Mouse (Mus musculus) stomach, postnatal 0 days (tissue): ENCODE results near the gene Slc37a4. TPM values are rescaled to one million over a fixed set of nuclear protein-coding genes. Genes with fewer than 3 reads are reported as not detected.

Experiments
- ATAC-seq: fragments of 200-750 bp; cut with Nextera tagmentation; 2 replicates; pipeline ENCODE4 v1.8.0; 2017; ENCODE audit not compliant: low FRiP score, low TSS enrichment
- DNase-seq: peaks from one replicate; pipeline ENCODE4 v3.0.0-alpha.2; 2016; ENCODE audit warnings: low spot score
- H3K27ac ChIP-seq: fragments of 300-500 bp; sonication (generic); replicated peaks from 2 replicates; pipeline ENCODE4 v1.5.1; 2014; ENCODE audit warnings: mild to moderate bottlenecking, control low read depth
- H3K27me3 ChIP-seq: fragments of 300-500 bp; sonication (generic); 2 replicates; pipeline ENCODE4 v1.6.1; 2014; ENCODE audit warnings: low read length; ENCODE audit not compliant: control insufficient read depth, insufficient read depth
- H3K36me3 ChIP-seq: fragments of 300-500 bp; sonication (generic); 2 replicates; pipeline ENCODE4 v1.6.1; 2014; ENCODE audit warnings: low read length, mixed read lengths; ENCODE audit not compliant: control insufficient read depth, insufficient read depth
- H3K4me1 ChIP-seq: fragments of 300-500 bp; sonication (generic); replicated peaks from 2 replicates; pipeline ENCODE4 v1.6.1; 2014; ENCODE audit warnings: antibody characterized with exemption; ENCODE audit not compliant: control insufficient read depth, insufficient read depth
- H3K4me2 ChIP-seq: fragments of 300-500 bp; sonication (generic); replicated peaks from 2 replicates; pipeline ENCODE4 v1.6.1; 2014; ENCODE audit warnings: low read depth, mild to moderate bottlenecking, control low read depth, moderate library complexity
- H3K4me3 ChIP-seq: fragments of 300-500 bp; sonication (generic); 2 replicates; pipeline ENCODE4 v1.5.1; 2014; ENCODE audit warnings: low read depth, low read length, control low read depth
- H3K9ac ChIP-seq: fragments of 300-500 bp; sonication (generic); 2 replicates; pipeline ENCODE4 v1.6.1; 2014; ENCODE audit warnings: mild to moderate bottlenecking, low read length, control low read depth, mixed read lengths
- H3K9me3 ChIP-seq: fragments of 300-500 bp; sonication (generic); 2 replicates; pipeline ENCODE4 v1.6.1; 2016; ENCODE audit warnings: low read length; ENCODE audit not compliant: control insufficient read depth
- CTCF ChIP-seq: IDR thresholded peaks from 2 replicates; pipeline ENCODE4 v1.5.1; 2016; ENCODE audit warnings: antibody characterized with exemption, low read depth, mild to moderate bottlenecking, moderate library complexity
- EP300 ChIP-seq: optimal IDR thresholded peaks from 2 replicates; pipeline ENCODE3; 2016; ENCODE audit warnings: antibody characterized with exemption
- WGBS: fragments of 180-500 bp; shearing (Covaris S2); extraction: QIAGEN DNeasy Blood & Tissue Kit; methylation state at CpG from one replicate; pipeline ENCODE4 v1.1.7; 2014; 5-methylcytosine and 5-hydroxymethylcytosine counted together
- polyA plus RNA-seq: library from polyadenylated mRNA; unstranded; fragments of >200 nt; fragmentation: Nextera tagmentation; extraction: Ambion mirVana; gene quantifications from 2 replicates; pipeline ENCODE4 v1.2.1, GENCODE M21; 2015

Gene Slc37a4
- polyA plus RNA-seq, 1 experiment from 2014 or later, result 18.1 TPM

DNA sequence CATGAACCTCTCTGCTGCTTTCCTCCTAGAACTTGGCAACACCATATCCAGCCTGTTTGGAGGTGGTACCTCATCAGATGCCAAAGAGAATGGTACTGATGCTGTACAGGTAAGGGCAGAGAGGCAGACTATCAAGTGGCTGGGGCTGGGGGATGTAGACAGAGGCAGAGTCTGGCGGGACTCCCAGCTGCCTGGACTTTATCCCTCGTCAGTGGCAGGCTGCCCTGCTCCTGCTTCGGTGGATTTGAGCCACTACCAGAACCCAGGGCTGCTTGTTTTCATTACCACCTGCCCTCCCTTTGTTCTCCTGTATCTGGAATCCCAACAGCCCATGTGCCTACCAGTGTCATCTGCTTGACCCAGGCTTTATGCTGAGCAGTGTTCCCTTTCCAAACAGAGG, 9.4 kb upstream of the Slc37a4 start:
- Histone ChIP-seq H3K9ac (no peak overlapping the region), H3K4me2 (no peak overlapping the region), H3K4me3 (no peak overlapping the region), H3K9me3 (no peaks in the 10 kb centered on the region), H3K27me3 (no peaks in the 10 kb centered on the region), H3K27ac (no peak overlapping the region), H3K4me1 (no peaks in the 10 kb centered on the region), H3K36me3 (peaks cover 35% of the 10 kb centered on the region)
- 60% methylated on average over 3 of the region's 3 CpGs for WGBS
- no peak for ATAC-seq
- DNase-seq, result no peak
- TF ChIP-seq CTCF, result no peak
- TF ChIP-seq EP300, result no peak

- H3K4me3 ChIP-seq, result no peak overlapping the region
- 60% methylated on average over 8 of the region's 8 CpGs for WGBS
- no peak overlapping the region for H3K9ac ChIP-seq
- no peaks in the 10 kb centered on the region for H3K4me1 ChIP-seq
- H3K27me3 ChIP-seq, result no peaks in the 10 kb centered on the region
- peak; percentile 61 for DNase-seq
- no peak overlapping the region for H3K4me2 ChIP-seq
- TF ChIP-seq CTCF (peak; percentile 80), EP300 (no peak)
- ATAC-seq, result 0 out of 2 replicates have a peak, but pooled peaks have one; percentile 9
- peaks cover 28% of the 10 kb centered on the region for H3K36me3 ChIP-seq
- no peak overlapping the region for H3K27ac ChIP-seq
- no peaks in the 10 kb centered on the region for H3K9me3 ChIP-seq
These were observed 7.4 kb upstream of the Slc37a4 start for GRCm38 (mm10) chr9:44389273-44389672.

- WGBS, result 29% methylated on average over 4 of the region's 4 CpGs
- Histone ChIP-seq H3K4me1 (no peaks in the 10 kb centered on the region), H3K4me3 (no peak overlapping the region), H3K27me3 (no peaks in the 10 kb centered on the region), H3K9ac (no peak overlapping the region), H3K4me2 (no peak overlapping the region), H3K9me3 (no peaks in the 10 kb centered on the region), H3K27ac (no peak overlapping the region), H3K36me3 (peaks cover 10% of the 10 kb centered on the region; the same call in 1 of the 2 replicates)
- DNase-seq, result peak; percentile 77
- TF ChIP-seq CTCF, result peak; percentile 90
- no peak for TF ChIP-seq EP300
- ATAC-seq, result peak; percentile 33
These were observed 5.2 kb upstream of the Slc37a4 start for GRCm38 (mm10) chr9:44391466-44391865.

DNA sequence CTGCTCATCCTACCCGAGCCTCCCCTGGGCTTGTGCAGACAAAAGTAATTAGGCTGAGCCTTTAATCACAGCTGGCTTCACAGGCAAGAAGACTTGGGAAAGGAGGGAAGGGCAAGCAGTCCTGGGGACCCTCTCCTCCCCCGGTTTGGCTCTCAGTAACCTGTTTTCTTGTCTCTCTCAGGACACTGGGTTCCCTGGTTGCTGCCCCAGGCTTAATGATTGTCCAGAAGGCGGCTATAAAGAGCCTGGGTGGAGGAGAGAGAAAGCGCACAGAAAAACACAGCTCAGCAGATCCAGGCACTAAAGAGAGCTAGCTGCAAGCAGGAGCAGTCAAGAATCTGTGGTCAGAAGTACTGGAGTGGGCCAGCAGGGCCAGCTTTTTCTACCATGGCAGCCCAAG, 1.4 kb downstream of the Slc37a4 start:
- TF ChIP-seq EP300, result no peak
- no peak for TF ChIP-seq CTCF
- Histone ChIP-seq H3K4me1 (no peaks in the 10 kb centered on the region), H3K9me3 (no peaks in the 10 kb centered on the region), H3K9ac (no peak overlapping the region; the same call in 1 of the 2 replicates), H3K4me2 (peak overlapping the region; percentile 93), H3K27me3 (no peaks in the 10 kb centered on the region), H3K4me3 (no peak overlapping the region), H3K27ac (peak overlapping the region; percentile 41; the same call in 1 of the 2 replicates), H3K36me3 (peaks cover 16% of the 10 kb centered on the region)
- ATAC-seq (no peak), DNase-seq (peak; percentile 37)
- 28% methylated on average over 4 of the region's 4 CpGs for WGBS

- no peak overlapping the region for H3K4me2 ChIP-seq
- DNase-seq (no peak), ATAC-seq (no peak)
- no peak overlapping the region for H3K4me3 ChIP-seq
- H3K27me3 ChIP-seq, result no peaks in the 10 kb centered on the region
- H3K9me3 ChIP-seq, result no peaks in the 10 kb centered on the region
- H3K36me3 ChIP-seq, result peaks cover 16% of the 10 kb centered on the region
- TF ChIP-seq CTCF (no peak), EP300 (no peak)
- 69% methylated on average over 9 of the region's 9 CpGs for WGBS
- no peaks in the 10 kb centered on the region for H3K4me1 ChIP-seq
- peak overlapping the region; percentile 8; the same call in 1 of the 2 replicates for H3K9ac ChIP-seq
- no peak overlapping the region for H3K27ac ChIP-seq
These were observed 1.9 kb downstream of the Slc37a4 start for GRCm38 (mm10) chr9:44398551-44398950.

DNA sequence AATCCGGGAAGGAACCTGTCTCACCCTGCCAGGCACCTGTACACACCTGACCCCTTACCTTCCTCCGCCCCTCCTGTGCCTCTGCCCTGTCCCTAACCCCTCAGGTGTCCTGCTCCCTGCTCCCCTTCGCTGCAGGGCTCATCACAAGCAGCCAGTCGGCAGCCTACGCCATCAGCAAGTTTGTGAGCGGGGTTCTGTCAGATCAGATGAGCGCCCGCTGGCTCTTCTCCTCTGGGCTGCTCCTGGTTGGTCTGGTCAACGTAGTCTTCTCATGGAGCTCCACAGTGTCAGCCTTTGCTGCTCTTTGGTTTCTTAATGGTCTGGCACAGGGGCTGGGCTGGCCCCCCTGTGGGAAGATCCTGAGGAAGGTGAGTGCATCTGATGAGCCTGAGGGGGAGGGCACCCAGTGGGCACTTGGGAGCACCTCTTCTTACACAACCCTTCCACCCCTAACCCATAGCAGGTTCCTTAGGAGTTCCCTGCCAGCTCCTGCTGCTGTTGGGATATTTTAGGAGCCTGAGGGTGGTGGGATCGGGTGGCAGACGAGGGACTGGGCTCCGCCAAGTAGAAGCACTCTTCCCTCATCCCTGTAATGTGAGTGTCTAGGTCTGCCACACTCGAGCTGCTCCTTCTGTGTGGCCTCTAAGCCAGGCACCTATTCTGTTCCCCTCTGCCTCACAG, 2.6 kb downstream of the Slc37a4 start:
- Histone ChIP-seq H3K4me2 (no peak overlapping the region), H3K27me3 (no peaks in the 10 kb centered on the region), H3K9ac (0 out of 2 replicates have a peak overlapping the region, but pooled peaks have one; percentile 8), H3K9me3 (no peaks in the 10 kb centered on the region), H3K27ac (no peak overlapping the region), H3K36me3 (peaks cover 19% of the 10 kb centered on the region), H3K4me1 (no peaks in the 10 kb centered on the region), H3K4me3 (no peak overlapping the region)
- no peak for DNase-seq
- TF ChIP-seq CTCF (no peak), EP300 (no peak)
- WGBS, result 78% methylated on average over 13 of the region's 13 CpGs
- ATAC-seq, result no peak
